Mouse (Mus musculus): ENCODE measurements around the gene Map3k21.

Gene Map3k21

DNA sequence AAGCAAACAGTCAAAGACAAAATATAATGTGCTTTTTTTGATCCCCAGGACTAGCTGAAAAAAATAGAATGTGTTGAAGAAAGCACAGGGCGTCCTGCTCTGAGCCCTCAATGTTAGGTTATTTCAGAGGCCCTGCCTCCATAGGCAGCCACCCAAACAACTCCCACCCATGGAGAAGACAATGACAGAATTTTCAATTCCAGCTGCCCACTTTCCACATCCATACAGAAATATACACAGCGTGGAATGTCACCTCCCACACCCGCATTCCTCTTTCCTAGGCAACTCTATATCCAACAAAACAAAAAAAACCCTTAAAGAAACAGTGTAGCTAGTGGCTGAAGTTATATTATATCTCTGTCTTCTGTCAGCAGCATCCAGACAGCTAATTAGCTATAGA lies 61.1 kb downstream of the Map3k21 start:
- no peak for DNase-seq (ENCODE audit: extremely low spot score)

DNA sequence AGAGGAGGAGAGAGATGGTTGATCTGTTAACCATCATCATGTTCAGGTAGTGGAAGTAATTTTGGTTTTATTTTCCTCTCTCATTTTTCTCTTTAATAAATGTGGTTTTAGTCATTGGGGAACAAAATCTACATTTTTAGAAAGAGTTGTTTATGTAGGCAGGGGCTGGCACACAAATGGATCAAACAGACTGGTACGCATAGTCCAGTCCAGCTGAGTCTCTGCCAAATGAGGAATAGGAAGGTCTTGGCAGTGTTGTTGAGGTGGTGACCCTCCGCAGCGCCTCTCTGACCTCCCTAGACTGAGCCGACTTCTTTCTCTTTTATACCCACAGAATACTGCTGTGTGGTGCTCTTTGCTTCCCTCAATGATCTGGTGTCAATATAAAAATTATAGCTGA lies 65.7 kb downstream of the Map3k21 start:
- no peak for DNase-seq (ENCODE audit: extremely low spot score)

DNA sequence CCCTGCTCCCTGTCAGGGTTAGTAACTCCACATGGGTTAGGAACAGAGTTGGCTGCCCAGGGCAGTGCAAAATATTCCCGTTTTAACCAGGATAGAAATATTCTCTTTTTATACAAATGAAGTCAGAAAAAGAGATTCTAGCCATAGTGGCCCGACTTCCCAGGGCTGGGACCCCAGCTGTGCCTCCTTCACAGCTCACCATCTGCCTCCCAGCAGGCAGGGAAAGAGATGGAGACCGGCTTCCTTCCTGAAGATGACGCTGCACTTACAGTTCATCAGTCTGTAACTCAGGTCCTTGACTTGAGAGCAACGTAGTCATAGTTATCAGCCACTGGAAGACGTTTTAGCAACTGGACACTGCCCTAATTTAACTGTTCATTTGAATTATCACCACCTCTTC lies 70.6 kb downstream of the Map3k21 start:
- no peak for DNase-seq (ENCODE audit: extremely low spot score)

DNA sequence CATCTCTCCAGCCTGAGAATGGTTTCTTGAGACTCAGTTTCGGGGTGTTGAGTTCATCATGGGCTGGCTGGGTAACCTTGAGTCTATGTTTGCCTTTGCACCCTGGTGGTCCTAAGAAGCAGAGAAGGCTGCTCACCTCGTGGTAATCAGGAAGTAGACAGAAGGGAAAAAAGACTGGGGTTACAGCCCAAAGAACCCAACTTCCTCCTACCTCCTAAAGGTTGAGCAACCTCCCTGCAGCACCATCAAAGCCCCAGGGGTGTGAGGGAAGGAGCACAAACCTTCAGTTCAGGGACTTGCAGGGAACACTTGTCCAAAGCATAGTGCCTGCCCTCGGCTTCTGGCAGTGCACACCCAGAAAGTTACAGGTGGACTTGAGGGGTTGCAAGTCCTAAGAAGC lies 73.3 kb downstream of the Map3k21 start:
- DNase-seq (ENCODE audit: extremely low spot score): no peak

DNA sequence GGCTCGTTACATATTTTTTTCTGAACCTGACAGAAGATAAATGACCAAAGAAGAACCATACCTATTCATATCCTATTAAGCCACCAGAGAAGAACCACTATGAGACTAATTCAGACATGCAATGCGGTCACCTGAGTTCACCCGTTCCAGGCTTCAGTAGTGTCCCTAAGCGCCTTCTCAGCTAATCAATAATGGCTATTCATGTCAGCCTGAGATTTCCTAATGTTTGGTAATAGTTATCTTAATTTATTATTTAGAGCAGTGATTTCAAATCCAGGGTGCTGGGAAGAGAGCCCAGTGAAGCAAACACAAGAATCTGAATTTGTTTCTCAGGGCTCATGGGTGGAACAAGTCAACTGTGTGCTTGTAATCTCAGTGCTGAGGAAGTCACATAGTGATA lies 73.9 kb downstream of the Map3k21 start:
- DNase-seq (ENCODE audit: extremely low spot score): no peak

DNA sequence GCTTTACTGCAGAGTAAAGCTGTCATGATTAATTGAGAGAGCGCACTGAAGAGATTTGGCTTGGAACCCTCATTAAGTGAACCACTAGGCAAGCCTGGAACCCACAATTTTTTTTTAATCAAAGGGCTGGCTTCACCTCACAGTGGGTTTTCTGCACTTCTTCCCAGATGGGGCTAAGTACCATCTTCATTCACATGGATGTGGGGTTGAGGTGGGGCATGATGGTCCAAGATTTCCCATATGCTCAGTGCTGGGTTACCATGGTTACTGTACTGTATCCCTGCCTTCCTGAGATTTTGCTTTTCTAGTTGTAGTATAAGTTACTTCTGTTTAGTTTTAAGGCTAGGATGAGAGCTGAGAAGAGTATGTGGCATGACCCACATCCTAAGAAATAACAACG lies 75.1 kb downstream of the Map3k21 start:
- no peak for DNase-seq (ENCODE audit: extremely low spot score)

DNA sequence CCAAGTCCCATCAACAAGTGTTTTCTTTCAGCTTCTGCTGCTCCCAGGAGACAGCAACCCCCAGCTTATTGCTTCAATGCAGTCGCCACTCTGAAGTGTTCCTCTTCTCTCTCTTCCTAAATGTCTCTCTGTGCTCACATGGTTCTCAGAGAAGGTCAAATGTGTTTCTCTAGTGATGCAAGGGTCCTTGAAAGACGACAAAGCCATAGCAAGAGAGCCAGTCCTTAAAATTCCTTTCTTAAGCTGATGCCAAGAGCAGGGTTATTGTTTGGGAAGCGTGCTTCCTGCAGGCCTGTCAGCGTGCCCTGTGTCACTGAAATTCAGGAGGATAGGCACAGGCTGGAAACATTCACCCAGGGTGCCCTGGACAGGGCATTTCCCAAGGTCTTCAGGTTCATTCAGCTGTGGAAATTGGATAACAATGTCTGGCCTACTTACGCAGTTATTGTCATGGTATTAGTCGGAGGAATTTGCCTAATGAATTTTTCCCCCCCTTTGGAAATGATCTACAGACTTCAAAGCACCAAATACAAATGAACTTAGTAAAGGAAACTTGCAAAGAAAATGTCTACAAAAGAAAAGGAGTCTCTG lies 76.8 kb downstream of the Map3k21 start:
- DNase-seq (ENCODE audit: extremely low spot score): no peak

DNA sequence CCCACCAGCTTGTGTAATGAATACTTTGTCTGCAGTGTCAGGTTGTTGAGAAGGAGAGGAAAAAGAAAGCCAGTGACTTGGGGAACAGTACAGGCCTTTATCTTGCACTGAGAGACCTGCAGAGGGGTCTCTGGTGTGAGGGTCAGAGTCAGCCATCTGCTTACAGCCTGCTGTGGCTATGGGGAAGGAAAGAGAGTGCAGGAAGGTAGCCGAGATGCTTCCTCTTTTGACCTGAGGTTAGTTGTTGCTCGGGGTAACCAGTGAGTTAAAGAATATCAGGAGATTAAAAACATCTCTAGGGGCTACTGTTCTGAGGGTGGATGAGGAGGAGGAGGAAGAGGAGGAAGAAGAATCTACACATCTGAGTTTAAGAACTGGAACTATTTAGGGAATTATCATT lies 77.7 kb downstream of the Map3k21 start:
- no peak for DNase-seq (ENCODE audit: extremely low spot score)

DNA sequence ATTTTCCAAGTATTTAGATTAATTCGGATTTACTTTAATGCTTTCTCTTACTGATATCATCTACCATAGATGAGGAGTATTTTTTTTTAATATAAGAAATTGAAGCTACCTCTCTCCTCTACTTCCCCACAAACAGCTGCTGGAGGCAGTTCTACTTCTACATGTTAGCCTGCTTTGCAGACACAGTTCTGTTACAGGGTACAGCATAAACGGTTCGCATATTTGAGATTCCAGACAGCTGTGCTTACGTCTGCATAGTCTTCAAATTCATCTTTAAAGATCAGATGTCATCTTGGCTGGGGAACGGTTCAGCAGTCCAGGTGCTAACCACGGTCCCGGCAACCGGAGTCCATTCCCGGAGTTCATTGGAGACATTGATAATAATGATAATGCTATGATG lies 83.4 kb downstream of the Map3k21 start:
- DNase-seq (ENCODE audit: extremely low spot score): no peak

DNA sequence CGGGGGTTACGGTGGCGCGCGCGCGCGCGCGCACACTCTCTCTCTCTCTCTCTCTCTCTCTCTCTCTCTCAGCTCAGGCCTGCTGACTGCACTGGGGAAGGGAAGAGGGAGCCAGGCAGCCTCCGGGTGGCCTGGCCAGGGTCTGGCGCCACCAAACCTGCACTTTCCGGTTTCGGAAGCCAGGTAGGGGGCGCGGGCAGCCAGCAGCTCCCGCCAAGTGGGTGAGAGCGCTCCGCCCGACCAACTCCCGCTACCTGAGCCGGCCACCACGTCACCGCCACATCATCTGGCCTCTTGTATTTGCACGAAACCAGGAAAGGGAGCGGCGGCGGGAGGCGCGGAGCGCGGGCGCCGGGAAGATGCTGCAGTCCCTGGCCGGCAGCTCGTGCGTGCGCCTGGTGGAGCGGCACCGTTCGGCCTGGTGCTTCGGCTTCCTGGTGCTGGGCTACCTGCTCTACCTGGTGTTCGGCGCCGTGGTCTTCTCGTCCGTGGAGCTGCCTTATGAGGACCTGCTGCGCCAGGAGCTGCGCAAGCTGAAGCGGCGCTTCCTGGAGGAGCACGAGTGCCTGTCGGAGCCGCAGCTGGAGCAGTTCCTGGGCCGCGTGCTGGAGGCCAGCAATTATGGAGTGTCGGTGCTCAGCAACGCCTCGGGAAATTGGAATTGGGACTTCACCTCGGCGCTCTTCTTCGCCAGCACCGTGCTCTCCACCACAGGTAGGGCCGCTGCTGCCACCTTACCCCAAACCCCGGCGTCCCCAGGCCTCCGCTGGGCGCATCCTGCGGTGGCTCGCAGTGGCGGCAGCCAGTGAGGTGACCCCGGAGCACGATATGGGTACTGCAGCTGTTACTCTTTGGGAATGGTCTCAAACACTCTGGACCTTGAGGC lies 85.1 kb downstream of the Map3k21 start, which contains the start of gene Kcnk1:
Gene Kcnk1, plus strand, starts transcription at position 70 of the 886 bp plus-strand sequence.
- DNase-seq (ENCODE audit: extremely low spot score): peak; percentile 73

DNA sequence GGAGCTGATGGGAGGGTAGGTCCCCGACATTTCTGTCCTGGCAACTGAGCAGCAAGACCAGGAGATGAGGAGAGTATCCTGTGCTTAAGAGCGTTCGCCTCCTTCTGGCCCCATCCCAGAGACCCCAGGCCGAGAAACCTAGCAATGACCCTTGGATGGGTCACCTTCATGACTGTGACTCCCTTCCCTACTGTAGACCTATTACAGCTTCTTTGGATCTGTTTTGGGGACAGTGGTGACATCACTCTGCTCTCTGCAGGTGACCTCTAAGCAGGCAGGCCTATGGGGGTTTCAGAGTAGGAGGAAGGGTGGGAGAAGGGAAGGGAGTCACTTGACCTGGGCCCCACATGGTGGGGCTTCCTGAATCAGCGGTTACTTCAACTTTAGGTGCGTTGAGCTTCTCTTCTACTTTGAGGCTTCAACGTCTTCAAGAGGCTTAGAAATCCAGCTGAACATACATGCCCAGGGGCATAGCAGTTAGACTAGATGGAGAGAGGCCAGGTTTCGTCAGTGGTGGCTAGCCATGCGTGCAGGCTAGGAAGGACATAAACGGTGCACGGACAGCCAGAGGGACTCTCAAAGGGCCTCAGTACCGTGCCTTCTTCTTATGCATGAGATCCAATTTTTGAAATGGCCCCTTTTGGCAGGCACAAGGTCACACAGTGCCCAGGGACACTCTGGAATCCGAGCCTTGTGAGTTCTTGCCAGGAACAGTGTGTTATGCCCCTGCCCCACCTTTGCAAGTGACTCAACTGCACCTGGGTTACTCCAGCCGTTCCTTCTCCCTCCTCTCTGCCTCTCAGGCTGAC lies 86.0 kb downstream of the Map3k21 start:
- DNase-seq (ENCODE audit: extremely low spot score): no peak

DNA sequence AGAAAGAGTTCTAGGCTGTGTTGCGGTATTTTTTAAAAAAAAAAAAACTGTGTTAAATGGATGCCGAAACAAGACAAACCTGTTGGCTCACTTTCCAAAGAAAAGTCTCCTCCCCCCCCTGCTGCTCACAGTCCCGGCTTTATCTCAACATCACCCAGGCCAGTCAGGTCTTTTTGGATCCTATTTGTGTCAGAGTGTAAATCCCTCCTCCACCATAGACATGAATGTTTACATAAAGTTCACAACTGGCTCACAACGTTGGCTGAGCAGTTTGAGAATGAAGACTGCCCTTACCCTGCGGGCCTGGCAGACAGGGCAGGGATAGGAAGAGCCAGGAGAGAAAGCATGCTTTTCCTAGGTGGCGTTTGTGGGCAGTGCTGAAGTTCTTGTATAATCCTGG lies 86.7 kb downstream of the Map3k21 start:
- DNase-seq (ENCODE audit: extremely low spot score): peak; percentile 11

Measured in embryo, embryonic 9.5 days (tissue).